Mouse (Mus musculus) ES-E14 (cell line): ENCODE results near the gene Sdccag8. TPM values are rescaled to one million over a fixed set of nuclear protein-coding genes. Genes with fewer than 3 reads are reported as not detected.

Experiments used
- DNase-seq: peaks from one replicate; pipeline ENCODE4 v3.0.0-alpha.2; 2013; ENCODE audit warnings: low read depth, low spot score
- H3K27ac ChIP-seq: 2 replicates; pipeline ENCODE4 v1.5.1; 2012; ENCODE audit warnings: low read depth, mild to moderate bottlenecking, low read length, moderate library complexity, mixed read lengths; ENCODE audit not compliant: poor library complexity, insufficient read depth, severe bottlenecking
- H3K36me3 ChIP-seq: 2 replicates; pipeline ENCODE4 v1.6.1; 2012; ENCODE audit warnings: mild to moderate bottlenecking, low read length, moderate library complexity, mixed read lengths; ENCODE audit not compliant: control insufficient read depth, poor library complexity, insufficient read depth, severe bottlenecking
- H3K4me1 ChIP-seq, 2 experiments: fragments of 150-350 bp in 1 of 2; sonication (generic) in 1 of 2; 2 replicates each; pipeline ENCODE4 v1.6.1; 2012; ENCODE audit warnings: low read length in 2 of 2, mild to moderate bottlenecking in 1 of 2, mixed read lengths in 1 of 2; ENCODE audit not compliant: control insufficient read depth in 2 of 2, insufficient read depth in 2 of 2, poor library complexity in 1 of 2
- H3K4me3 ChIP-seq, 2 experiments: fragments of 150-350 bp in 1 of 2; sonication (generic) in 1 of 2; 2 replicates each; pipeline ENCODE4 v1.5.1; 2012; ENCODE audit warnings: low read length in 2 of 2, low read depth in 1 of 2, mild to moderate bottlenecking in 1 of 2, mixed read lengths in 1 of 2; ENCODE audit not compliant: insufficient read depth in 1 of 2, poor library complexity in 1 of 2, severe bottlenecking in 1 of 2
- H3K9ac ChIP-seq: 2 replicates; pipeline ENCODE4 v1.6.1; 2012; ENCODE audit warnings: low read depth, mild to moderate bottlenecking, low read length, mixed read lengths; ENCODE audit not compliant: poor library complexity, insufficient read depth, severe bottlenecking
- H3K9me3 ChIP-seq: fragments of 150-350 bp; sonication (generic); 2 replicates; pipeline ENCODE4 v1.6.1; 2012; ENCODE audit warnings: low read depth, mild to moderate bottlenecking, low read length; ENCODE audit not compliant: control insufficient read depth, insufficient read depth
- CHD2 ChIP-seq: IDR thresholded peaks from 2 replicates; pipeline ENCODE4 v1.6.1; 2014; ENCODE audit warnings: mild to moderate bottlenecking, low read depth, low read length, inconsistent platforms
- HCFC1 ChIP-seq: IDR thresholded peaks from 2 replicates; pipeline ENCODE4 v1.6.1; 2012; ENCODE audit warnings: low read length, inconsistent platforms, borderline replicate concordance; ENCODE audit not compliant: insufficient read depth
- MAFK ChIP-seq: IDR thresholded peaks from 2 replicates; pipeline ENCODE4 v1.6.1; 2014; ENCODE audit warnings: mild to moderate bottlenecking, low read depth, low read length, inconsistent platforms; ENCODE audit not compliant: insufficient read depth
- ZC3H11A ChIP-seq: IDR thresholded peaks from 2 replicates; pipeline ENCODE4 v1.6.1; 2012; ENCODE audit warnings: low read depth, mild to moderate bottlenecking, inconsistent platforms, low read length, borderline replicate concordance
- ZNF384 ChIP-seq: IDR thresholded peaks from 2 replicates; pipeline ENCODE4 v1.6.1; 2012; ENCODE audit warnings: low read depth, low read length, inconsistent platforms
- in situ Hi-C, 2 experiments: fragments of 600-800 bp; cut with MboI; formaldehyde crosslinking; loops; one replicate each; pipeline ENCODE4 v1.15.1; 2025; ENCODE audit warnings: low sequenced_read_pairs in 2 of 2, inconsistent platforms in 1 of 2; ENCODE audit not compliant: unreplicated experiment in 2 of 2
- total RNA-seq: library from RNA; depleted of rRNA; stranded (reverse); fragments of 300-350 nt; gene quantifications from 2 replicates; pipeline ENCODE4 v1.2.3, GENCODE M21; 2012

Gene Sdccag8
- total RNA-seq, 1 experiment = 5.0 TPM

- in situ Hi-C loops = no loop called here
- H3K27ac ChIP-seq = no peak overlapping the region
- H3K36me3 ChIP-seq = no peaks in the 10 kb centered on the region
- H3K4me1 ChIP-seq = no peaks in the 10 kb centered on the region
- no peak overlapping the region for H3K4me3 ChIP-seq
- TF ChIP-seq ZC3H11A (no peak), MAFK (no peak), CHD2 (no peak), ZNF384 (no peak), HCFC1 (no peak)
- DNase-seq = no peak
- no peaks in the 10 kb centered on the region for H3K9me3 ChIP-seq
- no peak overlapping the region for H3K9ac ChIP-seq
Measured at GRCm38 (mm10) chr1:176946796-176947181, 132.3 kb downstream of the Sdccag8 start.

- no peaks in the 10 kb centered on the region for H3K4me1 ChIP-seq
- no peak overlapping the region for H3K27ac ChIP-seq
- TF ChIP-seq ZC3H11A (no peak), HCFC1 (no peak), ZNF384 (no peak), MAFK (no peak), CHD2 (no peak)
- no peak for DNase-seq
- in situ Hi-C loops = no loop called here
- H3K36me3 ChIP-seq = no peaks in the 10 kb centered on the region
- no peaks in the 10 kb centered on the region for H3K9me3 ChIP-seq
- H3K9ac ChIP-seq = no peak overlapping the region
- no peak overlapping the region for H3K4me3 ChIP-seq
Measured at GRCm38 (mm10) chr1:176948861-176949260, 134.4 kb downstream of the Sdccag8 start.

GRCm38 (mm10) chr1:176949320-176949719 is 134.9 kb downstream of the Sdccag8 start:
- no peak for TF ChIP-seq ZC3H11A
- TF ChIP-seq HCFC1 = no peak
- no peak for TF ChIP-seq ZNF384
- TF ChIP-seq MAFK = no peak
- no peak for TF ChIP-seq CHD2
- H3K9ac ChIP-seq = no peak overlapping the region
- in situ Hi-C loops = no loop called here
- H3K4me3 ChIP-seq = no peak overlapping the region
- no peak for DNase-seq
- no peak overlapping the region for H3K27ac ChIP-seq
- H3K9me3 ChIP-seq = no peaks in the 10 kb centered on the region
- no peaks in the 10 kb centered on the region for H3K4me1 ChIP-seq
- no peaks in the 10 kb centered on the region for H3K36me3 ChIP-seq

- in situ Hi-C loops = no loop called here
- no peak for DNase-seq
- H3K4me3 ChIP-seq = no peak overlapping the region
- H3K36me3 ChIP-seq = no peaks in the 10 kb centered on the region
- no peak overlapping the region for H3K27ac ChIP-seq
- no peaks in the 10 kb centered on the region for H3K9me3 ChIP-seq
- no peak for TF ChIP-seq HCFC1
- no peak for TF ChIP-seq ZC3H11A
- TF ChIP-seq CHD2 = no peak
- TF ChIP-seq MAFK = no peak
- TF ChIP-seq ZNF384 = no peak
- H3K4me1 ChIP-seq = peaks cover 0 to 2% of the 10 kb centered on the region in 2 experiments; a peak in 1 of 4 replicates
- H3K9ac ChIP-seq = no peak overlapping the region
Measured at GRCm38 (mm10) chr1:176950061-176950460, 135.6 kb downstream of the Sdccag8 start.

GRCm38 (mm10) chr1:176951836-176952235 is 137.4 kb downstream of the Sdccag8 start:
- in situ Hi-C loops = no loop called here
- DNase-seq = no peak

More at GRCm38 (mm10) chr1:176951836-176952235, 137.4 kb downstream of the Sdccag8 start:
- H3K36me3 ChIP-seq = no peaks in the 10 kb centered on the region
- H3K4me1 ChIP-seq = peaks cover 0 to 2% of the 10 kb centered on the region in 2 experiments; a peak in 1 of 4 replicates
- no peak overlapping the region for H3K27ac ChIP-seq
- no peak overlapping the region for H3K4me3 ChIP-seq
- no peaks in the 10 kb centered on the region for H3K9me3 ChIP-seq
- TF ChIP-seq CHD2 = no peak
- TF ChIP-seq ZNF384 = no peak
- TF ChIP-seq MAFK = no peak
- TF ChIP-seq HCFC1 = no peak
- TF ChIP-seq ZC3H11A = no peak
- no peak overlapping the region for H3K9ac ChIP-seq
